Mouse (Mus musculus) heart, adult 18-20 months (tissue): ENCODE measurements around the gene Ddhd1. TPM values are rescaled to one million over a fixed set of nuclear protein-coding genes. Genes with fewer than 3 reads are reported as not detected.

ENCODE experiments used
- DNase-seq, 2 experiments: peaks; one replicate each; pipeline ENCODE4 v3.0.0; 2021 to 2022; ENCODE audit warnings: mixed read lengths in 1 of 2
- long read RNA-seq, 2 experiments: library from polyadenylated mRNA; stranded (forward); transcript quantifications; one replicate each; pipeline ENCODE4 v2.0.0; 2021
- total RNA-seq, 2 experiments: library from RNA; stranded (reverse); gene quantifications; 2 replicates each; pipeline ENCODE4 v1.2.3; 2021

The Ddhd1 gene
- 10 to 100 TPM in 1 of 2 experiments, 1 to 10 TPM in 1; 7.2 to 11.0 TPM for total RNA-seq
- long read RNA-seq, experiment 1, full-length matches to known transcripts, result 1 of 6 reads
- long read RNA-seq, experiment 1, partial matches to known transcripts, result 0 of 6 reads
- long read RNA-seq, experiment 1, other reads (novel, unspliced or antisense), result 5 of 6 reads
- long read RNA-seq, experiment 2, full-length matches to known transcripts, result 1 of 4 reads
- long read RNA-seq, experiment 2, partial matches to known transcripts, result 1 of 4 reads
- long read RNA-seq, experiment 2, other reads (novel, unspliced or antisense), result 2 of 4 reads

DNA sequence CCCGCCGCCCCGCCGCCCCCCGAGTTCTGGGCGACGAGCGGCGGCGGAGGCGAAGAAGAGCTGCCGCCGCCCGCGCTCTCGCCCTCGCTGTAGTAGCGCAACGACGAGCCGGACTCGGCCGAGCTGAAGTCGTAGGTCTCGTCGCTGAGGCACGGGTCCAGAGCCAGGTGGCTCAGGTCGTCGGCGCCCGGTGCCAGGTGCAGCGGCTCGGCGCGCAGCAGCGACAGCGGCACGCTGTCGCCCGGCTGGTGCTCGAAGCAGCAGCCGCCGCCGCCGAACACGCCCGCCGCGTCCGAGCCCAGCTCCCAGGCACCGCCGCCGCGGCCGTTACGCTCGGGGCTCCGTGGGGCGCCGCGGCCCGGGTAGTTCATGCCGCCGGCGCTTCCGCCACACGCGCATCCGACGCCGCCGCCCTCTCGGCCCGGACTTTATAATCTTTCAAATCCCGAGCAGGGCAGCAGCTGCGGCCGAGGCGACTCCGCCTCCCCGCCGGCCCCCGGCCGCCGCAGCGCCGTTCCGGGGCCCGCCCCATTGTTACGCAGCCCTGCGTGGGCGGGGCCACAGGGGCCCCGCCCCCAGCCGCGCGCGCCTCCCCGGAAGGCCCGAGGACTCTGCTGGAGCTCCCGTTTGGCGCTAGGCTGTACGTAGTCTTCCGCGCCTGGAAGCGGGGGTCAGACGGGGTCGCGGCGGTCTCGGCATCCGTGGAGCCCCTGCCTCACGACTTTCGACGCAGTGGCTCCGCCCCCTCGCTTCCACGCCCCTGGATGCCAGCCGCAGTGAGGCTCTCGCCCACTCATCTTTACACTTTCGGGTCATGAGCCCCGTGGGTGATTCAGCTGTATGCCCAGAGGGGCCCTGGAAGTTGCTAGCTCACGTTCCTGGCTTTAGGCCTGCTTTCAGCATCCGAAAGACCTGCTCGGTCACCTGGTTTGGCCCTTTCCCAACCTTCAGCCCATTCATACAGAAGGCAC lies at the start of gene Ddhd1:
Gene Ddhd1, minus strand, starts transcription at position 503 of the 971 bp plus-strand sequence.
- peak; percentile 85 to 91 for DNase-seq

DNA sequence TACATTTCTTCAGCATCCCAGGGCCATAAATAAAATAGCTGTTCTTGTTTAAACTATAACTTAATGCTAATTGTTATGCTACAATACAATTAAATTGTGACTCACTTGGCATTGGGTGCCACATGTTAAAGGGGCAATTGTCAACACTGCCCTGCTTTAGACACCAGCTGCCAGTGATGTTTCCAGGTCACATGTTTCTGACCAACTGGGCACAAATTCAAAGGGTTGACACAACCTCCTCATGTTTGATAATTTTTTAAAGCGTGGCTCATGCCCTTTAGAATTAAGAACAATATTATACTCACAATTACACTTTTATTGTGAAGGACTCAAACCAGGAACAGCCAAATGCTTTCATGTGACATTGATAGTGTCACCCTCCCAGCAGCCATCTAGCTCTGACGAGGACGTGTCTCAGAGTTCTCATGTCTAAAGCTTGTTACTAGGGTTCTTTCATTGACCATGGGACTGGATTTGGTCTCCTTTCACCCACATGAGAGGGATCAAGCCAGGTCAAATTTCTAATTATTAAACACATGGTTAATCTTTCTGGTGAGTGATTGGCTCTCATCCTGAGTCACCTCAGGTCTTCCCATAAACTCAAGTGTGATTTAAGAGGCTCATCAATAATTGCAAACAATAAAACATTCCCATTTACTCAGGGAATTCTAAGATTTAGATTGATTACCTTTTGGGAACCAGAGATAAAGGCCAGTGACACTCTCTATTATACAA lies 49.4 kb upstream of the Ddhd1 start:
- peak in 1 of 2 experiments; percentile 5 for DNase-seq

DNA sequence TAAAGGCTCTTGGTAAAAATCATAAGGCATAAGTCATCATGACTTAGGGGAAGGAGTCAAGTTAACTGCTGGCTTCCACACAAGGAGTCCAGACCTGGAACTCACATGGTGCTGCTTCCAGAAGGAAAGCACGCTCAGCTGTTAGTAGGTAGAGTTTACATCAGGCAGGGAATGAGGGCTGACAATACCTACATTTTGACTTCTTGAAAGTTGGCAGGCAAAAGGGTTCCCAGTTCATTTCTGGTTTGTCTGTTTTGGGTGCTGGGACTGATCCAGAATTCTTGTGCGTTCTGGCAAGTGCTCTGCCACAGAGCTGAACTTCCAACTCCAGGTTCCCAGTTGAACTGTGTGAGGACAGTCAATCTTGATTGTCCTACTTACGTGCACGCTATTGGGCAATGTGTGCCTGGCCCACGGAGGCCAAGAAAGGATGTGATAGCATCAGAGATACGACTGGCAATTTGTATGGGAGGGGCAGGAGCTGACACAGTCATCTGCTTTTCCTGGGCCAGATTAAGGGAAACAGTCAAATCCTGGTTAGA lies 42.2 kb upstream of the Ddhd1 start:
- peak; percentile 30 to 33 for DNase-seq

DNA sequence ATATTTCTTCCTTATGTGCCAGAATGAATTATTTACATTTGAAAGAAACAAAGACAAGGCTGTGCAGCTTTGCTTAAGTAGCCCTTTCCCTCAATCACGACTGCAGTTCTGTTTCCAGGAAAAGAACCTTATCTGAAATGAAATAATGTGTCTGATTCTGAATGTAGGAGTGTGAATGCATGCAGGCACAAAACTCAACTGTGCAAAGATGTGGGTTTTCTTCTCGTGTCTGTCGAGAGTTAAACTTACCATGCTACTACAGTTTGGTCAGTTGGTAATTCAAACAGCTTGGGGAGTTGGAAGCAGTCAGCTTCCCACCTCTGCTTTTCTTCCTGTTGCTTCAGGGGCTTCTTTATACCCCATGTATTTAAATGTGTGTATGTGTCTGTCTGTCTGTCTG lies 40.9 kb upstream of the Ddhd1 start:
- no peak for DNase-seq

DNA sequence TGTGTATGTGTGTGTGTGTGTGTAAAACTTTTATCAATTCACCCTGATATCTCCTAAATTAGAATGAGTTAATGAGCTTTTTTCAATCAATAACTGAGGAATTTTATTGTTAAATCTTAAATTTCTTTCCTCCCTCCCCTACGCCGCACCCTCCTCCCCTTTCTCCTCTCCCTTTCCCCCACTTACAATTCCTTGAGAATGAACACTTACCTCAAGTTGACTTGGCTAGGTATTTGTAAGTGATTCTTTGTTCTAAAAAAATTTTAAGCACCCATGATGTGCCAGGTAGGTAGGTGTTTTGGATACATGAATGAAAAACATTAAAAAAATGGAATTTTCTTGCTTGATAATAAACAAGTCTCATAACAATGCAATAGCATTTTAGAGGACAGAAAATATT lies 38.2 kb upstream of the Ddhd1 start:
- DNase-seq, result no peak

DNA sequence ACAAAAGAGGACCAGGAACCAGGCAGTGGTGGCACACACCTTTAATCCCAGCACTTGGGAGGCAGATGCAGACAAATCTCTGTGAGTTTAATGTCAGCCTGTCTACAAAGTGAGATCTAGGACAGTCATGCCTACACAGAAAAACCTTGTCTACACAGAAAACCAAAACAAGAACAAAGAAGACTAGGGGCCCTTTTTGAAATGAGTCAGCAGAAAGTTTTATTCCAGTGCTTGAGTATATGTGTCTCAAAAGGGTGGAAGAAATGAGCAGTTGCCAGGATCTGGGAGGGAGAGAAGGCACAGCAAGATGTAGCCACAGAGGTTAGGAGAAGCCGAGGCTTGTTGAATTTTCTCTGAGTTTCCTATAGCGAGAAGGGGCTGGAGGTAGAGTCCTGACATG lies 35.9 kb upstream of the Ddhd1 start:
- no peak for DNase-seq

DNA sequence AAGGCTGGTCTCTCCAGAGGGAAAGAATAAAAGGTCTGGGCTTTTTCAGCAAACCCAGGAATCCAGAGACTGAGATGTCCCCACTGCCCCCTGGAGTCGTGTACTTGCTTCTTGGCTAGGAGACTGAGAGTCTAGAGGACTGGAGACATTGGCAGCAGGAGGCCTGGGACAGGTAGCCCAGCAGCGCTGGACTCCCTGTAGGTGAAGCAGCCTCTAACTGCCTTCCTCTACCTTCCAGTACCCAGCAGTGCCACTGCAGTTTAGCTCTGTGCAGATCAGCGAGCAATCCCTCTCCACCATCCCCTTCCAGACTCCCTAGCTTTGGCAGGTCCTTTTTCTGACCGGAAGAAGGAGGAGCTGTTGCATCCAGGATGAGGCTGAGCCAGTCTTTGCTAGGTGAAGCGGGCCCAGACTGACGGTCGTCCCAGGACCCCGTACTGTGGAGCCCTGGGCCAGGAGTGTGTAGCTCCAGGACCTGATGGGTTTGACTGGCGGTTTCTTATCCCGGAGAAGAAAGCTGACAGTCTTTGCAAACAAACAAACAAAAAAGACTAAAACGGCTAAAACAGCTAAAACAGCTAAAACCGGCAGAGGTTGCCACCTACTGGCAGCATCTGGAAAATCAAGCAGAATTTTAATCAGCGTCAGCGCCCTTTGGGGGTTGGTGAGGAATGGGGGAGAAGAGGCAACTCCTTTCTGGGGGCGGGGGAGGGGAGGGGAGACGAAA lies 32.7 kb upstream of the Ddhd1 start:
- peak; percentile 46 to 70 for DNase-seq

DNA sequence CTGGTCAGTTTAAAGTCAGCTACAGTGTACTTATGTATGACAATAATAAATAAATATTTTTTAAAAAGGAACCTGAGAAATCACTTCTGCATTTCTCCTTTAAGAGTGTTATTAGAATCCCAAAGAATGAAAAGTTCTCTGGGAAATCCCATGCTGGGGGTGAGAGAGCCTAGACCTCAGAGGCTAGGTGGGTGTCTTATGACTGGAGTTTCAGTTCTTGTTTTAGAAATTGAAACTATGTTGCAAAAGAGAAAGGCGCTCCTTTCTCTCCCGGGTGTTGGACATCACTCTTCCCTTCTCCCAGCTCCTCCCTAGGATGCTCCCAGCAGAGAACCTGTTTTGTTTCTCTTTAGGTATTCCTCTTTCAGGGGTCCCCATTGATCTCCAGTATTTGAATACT lies 27.4 kb upstream of the Ddhd1 start:
- no peak for DNase-seq

DNA sequence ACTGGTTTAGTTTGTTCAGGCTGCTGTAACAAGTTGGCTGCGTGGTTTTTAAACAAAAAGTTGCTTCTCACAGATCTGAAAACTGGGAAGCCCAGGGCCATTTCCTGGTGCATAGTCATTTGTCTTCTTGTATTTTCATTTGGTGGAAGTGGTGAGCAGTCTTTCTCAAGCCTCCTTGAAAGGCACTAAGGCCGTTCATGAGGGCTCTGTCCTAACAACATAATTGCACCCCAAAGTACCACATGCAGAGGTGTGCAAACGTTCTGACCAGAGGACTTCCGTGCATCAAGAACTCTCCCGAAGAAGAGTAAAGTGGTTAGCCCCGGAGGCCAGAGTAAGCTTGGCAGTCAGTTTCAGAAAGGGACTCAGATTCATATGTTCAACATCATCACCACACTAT lies 18.8 kb upstream of the Ddhd1 start:
- DNase-seq, result no peak

DNA sequence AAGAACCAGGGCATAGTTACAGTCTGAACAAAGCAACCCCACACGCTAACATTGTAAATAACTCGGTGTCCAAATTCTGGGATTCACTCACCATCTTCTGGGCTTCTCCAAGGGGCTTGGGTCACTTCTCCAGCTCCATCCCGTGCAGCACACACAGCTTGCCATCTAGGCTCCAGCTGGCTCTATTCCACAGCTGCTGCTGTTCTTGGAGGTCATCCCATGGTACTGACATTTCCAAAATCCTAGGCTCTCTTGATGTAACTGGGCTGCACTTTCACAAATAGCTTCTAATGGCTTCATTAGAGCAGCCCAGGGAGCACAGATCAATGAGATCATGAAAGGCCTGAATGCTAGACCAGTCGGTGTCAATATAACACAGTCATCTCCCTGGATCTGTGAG lies 10.4 kb upstream of the Ddhd1 start:
- DNase-seq, result peak; percentile 79 to 84

DNA sequence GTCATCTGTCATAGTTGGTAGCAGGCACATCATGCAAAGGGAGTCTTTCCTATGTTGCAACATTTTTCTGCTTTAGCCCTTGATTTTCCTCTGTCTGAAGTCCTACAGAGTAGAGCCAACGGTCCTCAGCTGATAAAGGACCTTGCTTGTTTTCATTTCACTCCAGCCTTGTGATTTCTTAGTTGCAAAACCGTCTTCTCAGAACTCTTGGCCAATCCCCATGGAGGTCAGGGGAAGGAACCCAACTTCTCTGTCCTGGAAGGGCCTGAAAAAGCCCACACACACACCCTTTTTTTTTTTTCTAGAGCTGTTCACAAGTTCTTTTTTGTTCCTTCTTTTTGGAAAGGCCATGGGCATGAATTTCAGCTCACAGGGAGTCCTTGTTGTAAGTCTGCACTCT lies 9.3 kb upstream of the Ddhd1 start:
- peak; percentile 58 to 81 for DNase-seq

DNA sequence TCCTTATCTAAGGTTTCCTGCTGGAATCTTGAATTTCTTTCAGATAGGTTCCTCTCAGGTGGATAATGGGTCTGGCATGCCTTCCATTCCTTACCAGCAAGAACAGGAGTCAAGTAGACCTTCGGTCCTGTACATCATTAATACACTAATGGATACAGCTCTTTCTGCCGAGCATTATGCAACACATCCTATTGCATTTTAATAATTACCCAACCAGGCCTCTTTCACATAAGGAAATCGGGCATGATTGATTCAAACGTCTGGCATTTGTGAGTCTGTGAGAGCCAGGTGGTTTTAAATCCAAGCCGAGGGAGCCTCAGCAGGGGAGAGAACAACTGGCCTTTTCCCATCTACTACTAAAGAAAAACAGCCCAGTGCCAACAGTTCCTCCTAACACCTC lies 3.6 kb upstream of the Ddhd1 start:
- no peak for DNase-seq

DNA sequence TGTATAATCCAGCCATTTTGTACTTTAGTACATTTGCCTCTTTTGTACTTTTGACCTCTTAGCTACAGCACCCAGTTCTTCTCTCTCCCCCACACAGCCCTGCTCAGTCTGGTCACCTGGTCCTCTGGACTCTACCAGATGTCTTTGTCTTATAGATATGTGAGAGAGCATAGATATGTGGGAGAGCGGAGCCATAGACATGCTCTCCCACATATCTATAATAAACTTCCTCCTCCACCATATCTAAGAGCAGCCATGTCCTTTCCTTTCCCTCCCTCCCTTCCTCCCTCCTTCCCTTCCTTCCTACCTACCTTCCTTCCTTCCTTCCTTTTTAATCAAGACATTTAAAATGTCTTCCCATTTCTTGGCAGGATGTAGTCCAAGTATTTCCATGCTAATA lies 2.4 kb upstream of the Ddhd1 start:
- DNase-seq, result no peak

DNA sequence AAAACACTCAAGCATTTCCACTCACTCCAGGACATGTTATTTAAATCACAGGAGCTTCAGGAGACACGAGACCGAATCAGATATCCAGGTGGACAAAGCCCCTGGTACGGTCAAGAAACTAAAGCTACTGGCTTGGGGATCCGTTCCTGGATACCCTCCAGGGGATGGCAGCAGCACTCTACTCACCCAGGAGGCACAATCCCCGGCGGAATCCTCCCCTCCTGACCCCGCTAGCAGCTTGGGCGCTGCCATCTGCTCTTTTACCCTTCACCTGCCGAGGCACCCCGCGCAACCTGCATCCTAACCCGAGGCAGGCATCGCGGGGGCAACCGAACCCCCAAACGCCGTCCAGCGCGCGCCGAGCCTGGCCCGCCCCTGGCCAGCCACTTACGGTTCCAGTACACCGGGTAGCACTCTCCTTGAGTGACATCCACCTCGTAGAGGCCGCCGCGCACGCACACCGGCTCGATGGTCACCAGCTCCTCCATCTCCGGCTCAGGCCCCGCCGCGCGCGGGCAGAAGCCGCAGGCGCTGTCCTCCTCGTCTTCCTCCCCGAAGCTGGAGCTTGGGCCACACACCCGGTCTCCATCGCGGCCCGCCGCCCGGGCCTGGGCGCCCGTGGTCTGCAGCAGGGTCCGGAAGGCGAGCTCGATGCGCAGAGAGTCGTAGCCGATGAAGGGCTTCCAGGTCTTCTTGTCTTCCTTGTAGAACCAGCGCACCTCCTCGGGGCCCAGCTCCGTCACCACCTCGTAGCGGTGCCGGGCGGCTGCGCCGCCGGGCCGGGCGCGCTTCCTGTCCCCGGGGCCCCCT lies 907 bp downstream of the Ddhd1 start:
- DNase-seq, result peak; percentile 38 to 68

DNA sequence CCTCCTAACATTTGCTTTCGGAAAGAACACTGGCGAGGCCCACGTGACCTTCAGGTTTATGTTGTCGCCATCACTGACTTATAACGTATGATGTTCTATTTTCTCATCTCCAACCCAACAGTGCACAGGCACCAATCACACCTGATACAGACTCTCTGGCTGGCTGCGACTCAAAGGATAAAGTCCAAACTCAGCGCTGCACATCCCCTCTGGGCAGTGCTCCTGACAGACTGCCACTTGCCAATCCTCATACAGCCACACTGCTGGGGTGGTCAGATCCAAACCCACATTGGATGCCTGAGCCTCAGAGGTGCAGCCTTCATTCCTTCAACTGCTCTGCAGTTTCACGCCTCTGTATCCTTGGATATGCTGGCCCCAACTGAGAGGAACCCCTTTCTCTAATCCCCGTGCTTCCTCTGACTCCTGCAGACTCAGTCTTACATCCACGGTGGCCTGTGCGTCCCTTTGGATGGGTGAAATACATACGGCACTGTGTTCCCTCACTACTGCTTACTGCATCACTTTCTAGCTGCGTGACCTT lies 3.0 kb downstream of the Ddhd1 start:
- DNase-seq, result no peak

DNA sequence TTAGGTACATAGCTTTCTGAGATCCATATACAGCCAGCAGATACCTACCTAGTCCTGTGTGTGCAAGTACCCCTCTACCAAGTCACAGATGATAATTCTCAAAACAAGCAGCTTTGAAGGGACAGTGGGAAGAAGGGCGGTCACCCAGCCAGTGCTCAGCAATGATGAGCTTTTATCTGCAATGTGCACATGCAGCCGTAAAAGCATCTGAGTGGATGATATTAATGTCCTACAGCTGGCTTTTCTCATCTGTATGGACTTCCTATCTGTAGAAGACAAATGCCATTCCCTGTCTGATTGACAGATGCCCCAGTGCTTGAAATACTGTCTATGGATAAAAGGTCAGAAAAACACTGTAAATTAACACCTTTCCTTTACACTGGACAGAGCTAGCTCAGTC lies 4.2 kb downstream of the Ddhd1 start:
- no peak for DNase-seq

DNA sequence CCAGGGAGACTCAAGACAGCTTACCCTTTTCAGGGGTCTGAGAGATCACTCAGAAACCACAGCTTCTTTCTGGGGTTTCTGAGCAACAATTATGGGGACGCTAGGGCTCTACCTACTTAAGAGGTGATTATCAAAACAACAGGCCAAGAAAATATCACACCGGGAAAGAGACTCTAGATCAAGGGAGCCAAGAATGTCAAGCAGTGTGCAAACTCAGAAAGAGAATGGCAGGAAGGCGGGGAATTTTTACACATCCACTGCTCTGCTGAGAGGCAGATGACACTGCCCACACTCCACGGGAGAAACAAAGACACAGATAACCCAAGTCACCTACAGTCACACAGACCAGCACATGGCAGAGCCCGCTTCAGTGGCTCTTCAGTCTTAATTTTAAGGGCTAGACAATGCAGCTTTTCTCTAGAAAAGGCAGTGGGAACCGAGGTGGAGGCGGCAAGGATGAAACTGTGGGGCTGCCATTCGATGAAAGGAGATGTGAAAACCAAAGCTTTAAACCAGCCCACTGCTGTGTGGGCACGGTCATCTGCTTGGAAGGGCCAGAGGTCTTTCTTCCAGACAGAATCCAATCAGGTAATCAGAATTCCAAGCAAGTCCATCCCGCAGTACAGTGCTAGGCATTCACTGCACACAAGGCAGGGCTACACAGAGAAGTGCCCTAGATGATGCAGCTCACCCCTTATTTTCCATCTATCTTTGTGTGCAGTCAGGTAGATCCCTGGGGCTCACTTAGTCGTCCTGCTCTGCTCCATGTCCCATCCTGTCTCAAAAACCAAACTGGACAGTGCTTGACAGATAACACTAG lies 8.7 kb downstream of the Ddhd1 start:
- no peak for DNase-seq

DNA sequence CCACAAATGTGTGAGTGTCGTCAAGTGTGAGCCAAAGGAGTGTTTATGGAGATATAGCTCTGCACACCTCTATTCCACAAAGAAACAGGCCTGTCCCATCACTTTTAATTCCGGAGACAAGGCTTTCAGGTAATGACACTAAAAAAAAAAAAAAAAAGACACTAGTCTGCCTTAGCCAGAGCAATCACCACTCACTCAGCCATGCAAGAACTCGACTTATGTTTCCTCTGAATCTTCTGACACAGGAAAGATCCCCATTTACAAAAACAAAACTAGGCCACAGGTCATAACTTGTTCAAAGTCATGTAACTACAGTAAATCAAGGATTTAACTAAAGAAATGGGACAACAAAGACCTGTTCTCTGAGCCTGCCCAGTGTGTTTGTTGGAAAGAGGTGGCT lies 9.8 kb downstream of the Ddhd1 start:
- DNase-seq, result no peak

DNA sequence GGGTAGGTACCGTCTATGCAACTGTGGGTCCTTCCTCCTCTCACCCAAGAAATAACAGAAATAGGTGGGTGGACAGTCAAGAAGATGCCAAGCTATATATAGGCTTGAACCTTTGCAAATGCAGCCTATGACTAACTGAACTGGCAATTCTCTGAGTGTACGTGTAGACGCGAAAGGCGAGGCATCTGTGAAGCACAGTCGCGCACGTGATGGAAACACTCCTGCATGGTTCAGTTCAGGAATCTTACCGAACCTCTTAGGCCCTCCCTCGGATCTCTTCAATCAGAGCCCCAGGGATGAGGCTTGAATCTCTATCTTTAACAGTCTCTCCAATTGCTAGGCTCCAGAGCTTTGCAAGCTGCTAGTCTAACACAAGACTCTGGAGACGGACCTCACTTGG lies 10.3 kb downstream of the Ddhd1 start:
- no peak for DNase-seq

DNA sequence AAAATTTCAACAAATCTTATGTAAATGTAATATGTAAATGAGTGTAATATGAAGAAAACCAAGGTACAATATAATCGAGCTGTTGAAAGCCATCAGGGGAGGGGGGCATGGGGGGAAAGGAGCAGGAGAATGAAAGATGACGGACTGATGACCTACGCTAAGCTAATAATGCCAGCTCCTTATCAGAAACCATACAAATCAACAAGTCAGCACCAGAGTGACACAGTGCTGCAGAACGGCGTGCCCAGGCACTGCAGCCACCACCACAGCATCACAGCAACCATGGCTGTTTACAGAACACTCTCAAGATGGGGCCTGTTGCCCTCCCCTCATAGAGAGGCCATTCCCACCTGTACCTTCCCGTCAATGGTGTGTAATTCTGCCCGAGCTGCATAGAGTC lies 10.8 kb downstream of the Ddhd1 start:
- DNase-seq, result no peak
